Mouse (Mus musculus) layer of hippocampus, postnatal 25 days (tissue): ENCODE results near the gene Zc3h12d. TPM values are rescaled to one million over a fixed set of nuclear protein-coding genes. Genes with fewer than 3 reads are reported as not detected.

Experiments used
- DNase-seq, 2 experiments: peaks; one replicate each; pipeline ENCODE4 v3.0.0; 2022; ENCODE audit warnings: mixed read lengths in 2 of 2, low spot score in 1 of 2; ENCODE audit errors: extremely low spot score in 1 of 2
- total RNA-seq, 2 experiments: library from RNA; stranded (reverse); gene quantifications; 2 replicates each; pipeline ENCODE4 v1.2.3; 2021

The Zc3h12d gene
- total RNA-seq, 2 experiments from 2014 or later, result 0.10 to 0.12 TPM

DNA sequence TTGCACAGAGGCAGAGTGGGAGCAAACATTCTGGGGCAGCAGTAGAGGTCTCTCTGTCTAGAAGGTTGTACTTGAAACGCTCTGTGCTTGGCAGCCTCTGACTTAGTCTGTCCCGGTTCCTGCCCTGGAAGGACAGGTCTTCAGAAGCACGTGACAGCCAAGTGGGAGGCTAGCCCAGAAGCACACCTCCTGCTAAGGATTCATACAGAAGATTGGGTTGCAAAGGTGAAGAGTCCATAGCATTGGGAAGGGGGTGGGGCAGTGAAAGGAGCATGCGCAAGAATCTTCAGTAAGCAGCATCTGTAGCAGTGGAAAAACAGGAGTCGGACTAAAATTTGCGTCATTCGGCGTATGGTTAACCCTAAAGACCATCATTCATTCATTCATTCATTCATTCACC is 5.8 kb downstream of the Zc3h12d start:
- no peak for DNase-seq

GRCm38 (mm10) chr10:7838874-7839421 is 6.7 kb downstream of the Zc3h12d start:
- no peak for DNase-seq

DNA sequence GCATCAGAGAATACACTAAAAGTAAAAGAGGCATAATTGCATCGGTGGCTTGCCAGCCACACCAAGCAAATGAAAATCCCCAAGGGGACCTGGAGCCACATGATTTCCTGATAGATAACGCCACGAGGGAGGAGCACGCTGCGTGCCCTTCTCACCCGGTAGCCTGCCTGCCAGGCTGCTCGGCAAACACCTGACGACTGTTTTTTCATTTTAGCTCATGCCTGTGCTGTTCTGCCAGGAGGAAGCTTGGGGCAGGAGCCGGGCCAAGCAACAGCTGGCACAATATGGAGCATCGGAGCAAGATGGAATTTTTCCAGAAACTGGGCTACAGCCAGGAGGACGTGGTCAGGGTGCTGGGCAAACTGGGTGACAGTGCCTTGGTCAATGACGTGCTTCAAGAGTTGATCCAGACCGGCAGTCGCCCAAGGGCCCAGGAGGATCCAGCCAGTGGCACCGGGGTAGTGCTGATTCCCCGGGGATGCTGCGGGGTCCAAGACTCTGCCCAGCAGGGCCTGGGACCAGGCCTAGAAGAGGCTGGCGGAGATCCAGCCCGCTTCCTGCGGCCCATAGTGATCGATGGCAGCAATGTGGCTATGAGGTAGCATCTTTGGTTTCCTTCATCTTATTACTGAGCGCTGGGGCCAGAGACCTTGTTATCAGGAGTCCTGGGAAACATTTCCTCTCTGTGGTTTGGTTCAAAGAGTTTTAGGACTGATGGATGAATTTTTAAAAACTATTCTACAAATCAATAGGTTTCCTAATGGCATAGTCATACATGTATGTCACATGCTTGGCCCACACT is 7.5 kb downstream of the Zc3h12d start:
- DNase-seq, result no peak

DNA sequence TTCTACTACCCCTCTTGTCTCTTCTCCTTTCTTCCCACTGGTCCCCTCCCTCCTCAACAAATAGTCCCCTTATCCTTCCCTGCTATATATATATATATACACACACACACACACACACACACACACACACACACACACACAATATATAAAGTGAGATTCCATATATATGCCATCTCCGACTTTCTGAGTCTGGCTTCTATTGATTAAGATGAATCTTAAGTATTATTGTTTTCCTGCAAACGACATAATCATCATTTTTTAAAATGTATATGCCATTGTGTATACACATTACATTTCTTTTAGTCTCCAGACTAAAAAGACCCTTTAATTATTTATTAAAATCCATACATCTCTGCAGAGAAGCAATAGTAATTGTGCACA is 8.1 kb downstream of the Zc3h12d start:
- no peak for DNase-seq

DNA sequence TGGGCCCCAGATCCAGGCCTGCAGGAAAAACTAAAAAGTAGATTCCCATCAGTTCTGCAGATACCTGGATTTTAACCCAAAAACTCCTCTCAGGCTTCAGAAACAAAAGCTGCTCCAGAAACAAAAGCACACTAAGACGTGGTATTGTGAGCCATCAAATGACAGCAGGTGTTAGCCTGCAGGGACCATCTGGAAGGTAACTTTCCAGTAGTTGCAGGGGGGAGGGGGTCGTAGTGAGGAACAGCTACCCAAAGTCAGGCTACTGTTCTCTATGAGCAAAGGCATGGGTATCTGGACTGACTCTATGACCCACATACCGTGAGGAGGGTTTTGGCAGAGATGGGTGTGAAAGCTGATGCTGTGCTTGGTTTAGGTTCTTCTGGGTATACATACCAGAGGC is 8.5 kb downstream of the Zc3h12d start:
- no peak for DNase-seq

- DNase-seq, result no peak
These were observed 9.4 kb downstream of the Zc3h12d start for GRCm38 (mm10) chr10:7841571-7842080.

DNA sequence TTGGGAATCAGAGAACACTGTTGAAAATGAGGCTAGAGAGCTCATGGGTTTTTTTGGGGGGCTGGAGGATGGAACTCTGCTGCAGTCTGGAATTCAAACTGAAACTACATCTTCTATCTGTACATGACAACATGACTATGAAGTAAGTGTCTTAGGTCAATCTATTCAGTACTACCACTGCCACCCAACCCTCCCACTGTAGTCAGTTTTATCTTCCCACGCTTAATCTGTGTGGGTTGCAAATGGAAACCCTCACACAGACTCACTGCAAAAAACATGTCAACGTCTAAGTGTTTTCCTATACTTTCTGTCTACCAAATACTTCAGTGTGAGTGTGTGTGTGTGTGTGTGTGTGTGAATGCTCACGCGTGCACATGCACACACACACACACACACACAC is 10.9 kb downstream of the Zc3h12d start:
- DNase-seq, result no peak

- DNase-seq, result no peak
These were observed 11.9 kb downstream of the Zc3h12d start for GRCm38 (mm10) chr10:7844161-7844560.

GRCm38 (mm10) chr10:7845136-7845535 is 12.9 kb downstream of the Zc3h12d start:
- no peak for DNase-seq

DNA sequence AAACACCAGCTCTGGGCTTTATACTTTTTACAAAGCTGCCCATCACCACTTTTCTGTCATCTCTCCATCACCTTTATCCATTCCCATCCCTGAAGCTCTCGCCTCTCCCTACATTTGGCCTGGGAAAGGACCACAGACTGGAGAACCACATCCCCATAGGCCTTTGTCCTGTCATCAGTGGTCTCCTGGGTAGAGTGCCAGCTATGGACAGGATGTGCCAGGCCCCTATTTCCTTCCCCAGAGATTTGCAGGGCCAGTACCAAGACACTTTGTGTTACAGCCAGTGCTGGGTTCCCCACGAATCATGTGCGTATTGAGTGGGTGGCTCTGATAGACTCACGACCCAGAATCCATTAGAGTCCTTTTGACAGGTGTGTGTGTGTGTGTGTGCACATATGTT is 13.7 kb downstream of the Zc3h12d start:
- DNase-seq, result no peak

DNA sequence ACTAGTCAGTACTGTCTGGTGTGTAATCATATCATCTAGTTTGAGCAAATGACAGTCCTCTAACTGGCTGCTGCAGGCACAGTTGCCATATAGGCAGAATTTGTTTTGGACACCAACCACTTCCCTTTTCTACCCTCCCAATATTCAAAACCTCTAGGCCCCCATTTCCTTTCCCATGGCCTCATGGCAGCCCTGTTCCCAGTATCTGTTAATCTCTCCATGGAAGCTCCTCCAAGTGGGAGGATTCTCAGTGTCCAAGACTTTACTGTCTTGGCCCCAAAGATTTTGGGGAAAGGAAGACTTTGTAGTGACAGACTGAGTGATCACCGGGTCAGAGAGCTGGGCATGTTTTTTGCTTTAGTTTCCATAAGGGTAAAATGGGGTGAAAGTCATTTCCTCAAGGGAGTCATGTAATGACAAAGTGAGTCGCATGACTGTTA is 14.9 kb downstream of the Zc3h12d start:
- DNase-seq, result no peak

- no peak for DNase-seq
These were observed 19.6 kb downstream of the Zc3h12d start for GRCm38 (mm10) chr10:7851891-7852290.

- DNase-seq, result no peak
These were observed 28.2 kb downstream of the Zc3h12d start for GRCm38 (mm10) chr10:7860494-7860893.

GRCm38 (mm10) chr10:7861259-7861936 is 29.1 kb downstream of the Zc3h12d start:
- no peak for DNase-seq

GRCm38 (mm10) chr10:7861937-7862657 is 29.8 kb downstream of the Zc3h12d start:
- DNase-seq, result no peak

DNA sequence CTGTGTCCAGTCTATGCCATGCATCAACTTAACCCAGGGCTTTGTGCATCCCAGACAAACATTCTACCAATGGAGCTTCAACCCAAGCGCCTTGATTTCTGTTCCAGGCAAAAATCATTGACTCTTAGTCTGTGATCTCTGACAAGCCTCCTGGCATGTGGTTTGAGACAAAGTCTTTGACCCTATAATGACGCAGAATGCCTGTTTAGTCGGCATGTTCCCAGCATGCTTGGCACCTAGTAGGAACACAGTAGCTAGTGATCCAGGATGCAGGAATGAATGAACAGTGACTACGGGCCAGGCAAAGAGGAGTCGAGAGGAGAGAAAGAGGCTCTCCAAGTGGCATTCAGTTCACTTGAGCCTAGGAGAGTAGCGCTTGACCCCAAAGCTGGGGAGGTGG is 31.1 kb downstream of the Zc3h12d start:
- DNase-seq, result no peak

- no peak for DNase-seq
These were observed 31.9 kb downstream of the Zc3h12d start for GRCm38 (mm10) chr10:7864184-7864583.

GRCm38 (mm10) chr10:7864806-7865205 is 32.5 kb downstream of the Zc3h12d start:
- DNase-seq, result no peak

- peak in 1 of 2 experiments; percentile 23 for DNase-seq
These were observed 34.7 kb downstream of the Zc3h12d start for GRCm38 (mm10) chr10:7866762-7867665.

DNA sequence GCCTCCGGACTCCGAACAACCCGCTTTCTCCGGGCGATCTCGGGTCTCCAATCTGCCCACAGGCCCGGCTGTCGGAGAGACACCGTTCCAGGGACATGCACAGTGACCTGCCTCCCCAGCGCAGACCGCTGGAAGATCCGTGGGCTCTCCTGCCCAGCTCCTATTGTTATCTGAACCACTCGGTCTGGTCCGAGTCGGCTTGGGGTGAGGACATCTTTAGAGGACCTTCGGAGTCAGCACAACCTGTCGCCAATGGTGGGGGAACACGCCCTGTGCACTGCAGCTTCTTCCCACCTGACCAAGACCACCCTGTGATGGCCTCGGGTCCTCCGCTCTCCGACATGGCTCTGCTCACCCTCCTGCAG is 35.4 kb downstream of the Zc3h12d start:
- DNase-seq, result no peak
